Comparison of ENCODE assay signal across 19 mouse cellular contexts in the genomic region with DNA sequence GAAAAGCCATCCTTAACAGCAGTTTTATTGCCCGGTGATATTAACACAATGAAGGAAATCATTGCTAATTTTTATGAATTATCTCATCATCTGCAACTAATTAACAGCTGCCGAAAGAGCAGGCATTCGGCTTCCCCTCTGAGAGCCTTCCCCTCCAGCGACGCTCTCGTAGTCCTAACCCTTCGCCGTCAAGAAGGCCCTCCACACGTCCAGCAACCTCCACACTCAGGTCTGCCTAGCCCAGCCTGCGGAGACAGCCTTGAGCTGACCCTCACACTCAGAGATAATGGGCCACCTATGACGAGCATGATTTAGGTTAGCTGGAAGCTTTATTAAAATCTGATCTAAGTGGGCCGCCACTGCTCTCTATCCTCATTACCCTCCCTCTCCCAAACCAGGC.
"Had no signal": no experiment of that assay in that cellular context is flagged by ENCODE, and none has a peak within 500 bp of the region (broad histone marks: within the 10 kb centered on the region; RNA-seq: fewer than 3 reads in every experiment).

No protein-coding gene starts in this region.

- H3K4me2 ChIP-seq: limb, embryonic 13.5 days; liver, embryonic 12.5 days; liver, embryonic 15.5 days; lung, embryonic 15.5 days; midbrain, embryonic 12.5 days; neural tube, embryonic 12.5 days had no signal

- H3K4me3 ChIP-seq: layer of hippocampus, adult 2 months; limb, embryonic 10.5 days; limb, embryonic 13.5 days; liver, embryonic 12.5 days; liver, embryonic 15.5 days; lung, embryonic 15.5 days; megakaryocyte, embryonic 14.5 days; midbrain, embryonic 12.5 days; neural tube, embryonic 12.5 days had no signal

- H3K27ac ChIP-seq: kidney, postnatal 0 days; layer of hippocampus, adult 2 months; limb, embryonic 10.5 days; limb, embryonic 13.5 days; liver, embryonic 12.5 days; liver, embryonic 15.5 days; lung, embryonic 15.5 days; midbrain, embryonic 12.5 days; neural tube, embryonic 12.5 days had no signal

- DNase-seq: kidney, adult 2 months; kidney, postnatal 25 days; layer of hippocampus, adult 9-11 months; liver; lung, adult 18-20 months; lung, postnatal 10 days; lung, postnatal 36 days; thymus, adult 18-20 months; thymus, postnatal 36 days had no signal

- ATAC-seq: liver, embryonic 12.5 days had no signal

- H3K9ac ChIP-seq: limb, embryonic 13.5 days; liver, embryonic 12.5 days; liver, embryonic 15.5 days; lung, embryonic 15.5 days; midbrain, embryonic 12.5 days; neural tube, embryonic 12.5 days had no signal

- H3K9me3 ChIP-seq: limb, embryonic 10.5 days; limb, embryonic 13.5 days; liver, embryonic 12.5 days; liver, embryonic 15.5 days; lung, embryonic 15.5 days; megakaryocyte, embryonic 14.5 days; midbrain, embryonic 12.5 days; neural tube, embryonic 12.5 days had no signal

- H3K36me3 ChIP-seq: limb, embryonic 10.5 days; limb, embryonic 13.5 days; liver, embryonic 12.5 days; liver, embryonic 15.5 days; lung, embryonic 15.5 days; midbrain, embryonic 12.5 days; neural tube, embryonic 12.5 days had no signal

- H3K4me1 ChIP-seq: liver, embryonic 12.5 days; liver, embryonic 15.5 days; megakaryocyte, embryonic 14.5 days had no signal

- H3K27me3 ChIP-seq: liver, embryonic 15.5 days had no signal
